Mouse (Mus musculus) limb, embryonic 13.5 days (tissue): Measurements from ENCODE around the gene Crct1. TPM values are rescaled to one million over a fixed set of nuclear protein-coding genes. Genes with fewer than 3 reads are reported as not detected.

Source experiments
- ATAC-seq: fragments of 200-750 bp; cut with Nextera tagmentation; 2 replicates; pipeline ENCODE4 v1.8.0; 2017; ENCODE audit warnings: low read depth, moderate number of reproducible peaks, moderate TSS enrichment; ENCODE audit not compliant: low FRiP score
- H3K27ac ChIP-seq: fragments of 300-500 bp; sonication (generic); 2 replicates; pipeline ENCODE4 v1.5.1; 2015; ENCODE audit warnings: inconsistent platforms, mild to moderate bottlenecking, moderate library complexity
- H3K27me3 ChIP-seq: fragments of 300-500 bp; sonication (generic); 2 replicates; pipeline ENCODE4 v1.6.1; 2015; ENCODE audit warnings: mild to moderate bottlenecking, inconsistent platforms
- H3K36me3 ChIP-seq: fragments of 300-500 bp; sonication (generic); 2 replicates; pipeline ENCODE4 v1.6.1; 2015; ENCODE audit warnings: inconsistent platforms, mild to moderate bottlenecking, moderate library complexity
- H3K4me1 ChIP-seq: fragments of 300-500 bp; sonication (generic); 2 replicates; pipeline ENCODE4 v1.6.1; 2015; ENCODE audit warnings: inconsistent platforms
- H3K4me2 ChIP-seq: fragments of 300-500 bp; sonication (generic); replicated peaks from 2 replicates; pipeline ENCODE4 v1.6.1; 2015; ENCODE audit warnings: inconsistent platforms, mild to moderate bottlenecking, moderate library complexity
- H3K4me3 ChIP-seq: fragments of 300-500 bp; sonication (generic); 2 replicates; pipeline ENCODE4 v1.5.1; 2015; ENCODE audit warnings: moderate library complexity, mild to moderate bottlenecking, inconsistent platforms
- H3K9ac ChIP-seq: fragments of 300-500 bp; sonication (generic); 2 replicates; pipeline ENCODE4 v1.6.1; 2015; ENCODE audit warnings: mild to moderate bottlenecking, inconsistent platforms
- H3K9me3 ChIP-seq: fragments of 300-500 bp; sonication (generic); 2 replicates; pipeline ENCODE4 v1.6.1; 2016; ENCODE audit warnings: inconsistent platforms
- WGBS: fragments of 180-500 bp; shearing (Covaris S2); methylation state at CpG from one replicate; pipeline ENCODE4 v1.1.7; 2015; 5-methylcytosine and 5-hydroxymethylcytosine counted together
- polyA plus RNA-seq: library from polyadenylated mRNA; unstranded; fragments of >200 nt; fragmentation: Nextera tagmentation; extraction: Ambion mirVana; gene quantifications from 2 replicates; pipeline ENCODE4 v1.2.1, GENCODE M21; 2015

Gene Crct1
- polyA plus RNA-seq, 1 experiment from 2014 or later = 0.42 TPM

DNA sequence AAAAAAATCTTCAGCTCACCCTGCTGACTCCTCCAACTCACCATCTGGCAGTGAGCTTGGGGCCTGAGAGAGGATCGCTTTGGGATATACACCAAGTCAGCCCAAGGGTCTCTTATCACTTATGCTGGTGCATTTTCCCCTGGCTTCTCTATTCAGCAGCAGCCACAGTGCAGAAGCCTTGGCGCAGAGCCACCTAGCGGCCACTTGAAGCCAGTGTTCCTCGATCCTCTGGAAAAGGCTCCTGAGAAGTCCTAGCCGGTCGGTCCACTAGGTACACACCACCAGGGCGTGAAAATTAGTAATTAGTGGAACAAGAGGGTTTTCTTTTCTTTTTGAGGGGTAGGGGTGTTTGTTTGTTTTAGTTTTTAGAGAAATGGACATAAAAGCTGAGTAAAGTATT, 16.8 kb downstream of the Crct1 start:
- WGBS = 5% methylated on average over 7 of the region's 7 CpGs
- peak; percentile 72; the same call in 1 of the 2 replicates for ATAC-seq
- 0 out of 2 replicates have a peak, but pooled peaks cover 3% of the 10 kb centered on the region for H3K4me1 ChIP-seq

DNA sequence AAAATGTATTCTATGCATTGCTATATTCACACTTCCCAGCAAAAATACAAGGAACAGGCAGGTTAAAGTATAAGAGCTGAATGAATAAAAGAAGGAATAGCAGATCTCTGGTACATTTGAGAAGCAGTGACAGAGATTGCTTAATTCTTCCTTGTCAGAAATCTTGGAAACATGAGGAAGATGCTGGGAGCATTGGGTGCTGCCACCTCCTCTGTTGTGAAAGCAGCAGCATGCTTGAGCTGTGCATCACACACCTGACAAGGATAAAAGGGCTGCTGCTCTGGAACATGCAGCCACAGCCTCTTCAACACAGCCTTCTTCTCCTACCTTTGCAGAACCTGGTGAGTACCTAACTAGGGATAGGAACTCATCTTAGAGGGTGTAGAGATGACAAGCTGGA, 23.6 kb downstream of the Crct1 start, which contains the start of gene Lce3f:
Gene Lce3f (plus strand): TSS at position 301 of the 400 bp plus-strand sequence.
- Histone ChIP-seq H3K4me3 (no peak within 1 kb of the TSS), H3K27me3 (no peaks in the 10 kb centered on the region), H3K9me3 (no peaks in the 10 kb centered on the region), H3K4me2 (no peak within 1 kb of the TSS), H3K36me3 (no peaks in the 10 kb centered on the region), H3K27ac (no peak within 1 kb of the TSS), H3K9ac (no peak within 1 kb of the TSS), H3K4me1 (0 out of 2 replicates have a peak, but pooled peaks cover 3% of the 10 kb centered on the region)
- no peak for ATAC-seq

More for the DNA sequence above, 16.8 kb downstream of the Crct1 start:
- Histone ChIP-seq H3K27ac (no peak overlapping the region), H3K4me2 (no peak overlapping the region), H3K9ac (no peak overlapping the region), H3K9me3 (no peaks in the 10 kb centered on the region), H3K36me3 (no peaks in the 10 kb centered on the region), H3K27me3 (no peaks in the 10 kb centered on the region; the same call in 1 of the 2 replicates), H3K4me3 (no peak overlapping the region)

DNA sequence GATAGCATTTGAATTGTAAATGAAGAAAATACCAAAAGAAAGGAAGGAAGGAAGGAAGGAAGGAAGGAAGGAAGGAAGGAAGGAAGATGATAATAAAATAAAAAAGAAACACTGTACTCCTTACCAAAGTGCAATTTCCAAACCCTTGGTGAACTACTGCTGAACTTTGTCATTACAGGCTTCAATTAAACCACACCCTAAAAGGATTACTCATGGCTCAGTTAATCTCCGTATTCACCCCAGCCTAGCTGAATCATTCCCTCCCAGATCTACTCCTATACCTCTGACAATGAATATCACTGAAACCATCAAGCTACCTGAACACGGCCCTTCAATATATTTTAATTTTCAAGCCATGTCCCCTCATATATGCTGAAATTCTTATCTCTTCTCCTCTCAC, 37.0 kb downstream of the Crct1 start:
- 75% methylated on average over 2 of the region's 2 CpGs for WGBS
- H3K9ac ChIP-seq = no peak overlapping the region
- H3K4me1 ChIP-seq = no peaks in the 10 kb centered on the region
- ATAC-seq = no peak
- no peak overlapping the region for H3K4me2 ChIP-seq
- H3K36me3 ChIP-seq = no peaks in the 10 kb centered on the region
- no peaks in the 10 kb centered on the region for H3K27me3 ChIP-seq
- no peak overlapping the region for H3K27ac ChIP-seq
- no peaks in the 10 kb centered on the region for H3K9me3 ChIP-seq
- H3K4me3 ChIP-seq = no peak overlapping the region

DNA sequence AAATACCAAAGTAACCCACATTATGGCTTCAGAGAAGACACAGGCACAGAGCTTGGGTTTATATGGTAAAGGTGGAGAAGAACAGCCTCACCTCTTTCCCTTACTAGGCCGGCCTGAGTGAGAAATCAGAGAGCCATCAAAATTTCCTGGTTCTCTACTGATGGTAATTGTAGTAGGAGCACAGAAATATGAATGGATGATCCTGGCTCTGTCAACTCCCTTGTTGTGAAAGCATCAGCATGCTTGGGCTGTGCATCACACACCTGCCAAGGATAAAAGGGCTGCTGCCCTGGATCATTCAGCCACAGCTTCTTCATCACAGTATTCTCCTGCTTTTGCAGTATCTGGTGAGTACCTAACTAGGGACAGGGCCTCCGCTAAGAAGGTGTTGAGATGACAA, 48.7 kb downstream of the Crct1 start, which contains the start of gene Lce3e:
Gene Lce3e (plus strand): TSS at position 301 of the 400 bp plus-strand sequence.
- H3K4me2 ChIP-seq = no peak within 1 kb of the TSS
- 89% methylated on average over 2 of the region's 2 CpGs for WGBS
- H3K9me3 ChIP-seq = no peaks in the 10 kb centered on the region
- H3K9ac ChIP-seq = no peak within 1 kb of the TSS
- H3K4me1 ChIP-seq = no peaks in the 10 kb centered on the region
- ATAC-seq = no peak
- H3K36me3 ChIP-seq = no peaks in the 10 kb centered on the region
- no peak within 1 kb of the TSS for H3K4me3 ChIP-seq
- H3K27me3 ChIP-seq = no peaks in the 10 kb centered on the region
- no peak within 1 kb of the TSS for H3K27ac ChIP-seq

Other genes with a start within 250 kb of the Crct1 start
- not detected in 2 replicates for gene Lce1i, start 236.8 kb downstream of the Crct1 start, polyA plus RNA-seq
- not detected in 2 replicates for gene Lce1j, start 225.2 kb downstream of the Crct1 start, polyA plus RNA-seq
- not detected in 2 replicates for gene Lce1k, start 207.8 kb downstream of the Crct1 start, polyA plus RNA-seq
- not detected in 2 replicates for gene Kprp, start 188.4 kb downstream of the Crct1 start, polyA plus RNA-seq
- not detected in 2 replicates for gene Lce1l, start 164.4 kb downstream of the Crct1 start, polyA plus RNA-seq
- 0.13 TPM in 1 of 2 replicates, not detected in the other for gene 2310050C09Rik, start 145.5 kb downstream of the Crct1 start, polyA plus RNA-seq
- gene Lce3a, start 89.5 kb downstream of the Crct1 start, polyA plus RNA-seq = not detected in 2 replicates
- not detected in 2 replicates for gene Lce3b, start 82.7 kb downstream of the Crct1 start, polyA plus RNA-seq
- gene Lce3c, start 71.2 kb downstream of the Crct1 start, polyA plus RNA-seq = 0.28 TPM in 1 of 2 replicates, not detected in the other
- gene Lce3d, start 58.3 kb downstream of the Crct1 start, polyA plus RNA-seq = not detected in 2 replicates
- not detected in 2 replicates for gene Lce3e, start 48.6 kb downstream of the Crct1 start, polyA plus RNA-seq
- gene Lce3f, start 23.5 kb downstream of the Crct1 start, polyA plus RNA-seq = not detected in 2 replicates
- gene Lce1m, start 3.4 kb upstream of the Crct1 start, polyA plus RNA-seq = not detected in 2 replicates
- not detected in 2 replicates for gene Gm4858, start 53.1 kb upstream of the Crct1 start, polyA plus RNA-seq
- not detected in 2 replicates for gene Crnn, start 129.1 kb upstream of the Crct1 start, polyA plus RNA-seq
- gene Flg2, start 181.6 kb upstream of the Crct1 start, polyA plus RNA-seq = not detected in 2 replicates